Mouse (Mus musculus) regulatory T cell (primary cell): ENCODE measurements around the gene Prrc2c.
"Not testable (repeated sequence)": the region's sequence is repeated elsewhere in the genome, so short reads cannot be mapped to it uniquely, and the experiment has no call there.

Source experiments
- in situ Hi-C: fragments of 300-600 bp; cut with MboI, MseI; formaldehyde crosslinking; loops from one replicate; pipeline ENCODE4 v1.15.1; 2025; ENCODE audit warnings: high pct_unique_total_duplicates

Prrc2c gene

GRCm38 (mm10) chr1:162740401-162740835 lies at the start of gene Prrc2c:
Prrc2c (minus strand) TSS chr1:162740556.
- in situ Hi-C loops = loop anchor here (25.0 kb wide), 1 partner anchor 1197 kb away; the partner anchor contains the start of gene Scyl3

- in situ Hi-C loops = no loop called here
Observed at GRCm38 (mm10) chr1:162785222-162785621, 44.9 kb upstream of the Prrc2c start.

- in situ Hi-C loops = no loop called here
Observed at GRCm38 (mm10) chr1:162783669-162784248, 43.4 kb upstream of the Prrc2c start.

GRCm38 (mm10) chr1:162781035-162781434 lies 40.7 kb upstream of the Prrc2c start:
- in situ Hi-C loops = not testable (repeated sequence)

GRCm38 (mm10) chr1:162777943-162778538 lies 37.7 kb upstream of the Prrc2c start:
- in situ Hi-C loops = no loop called here

- in situ Hi-C loops = no loop called here
Observed at GRCm38 (mm10) chr1:162773661-162774060, 33.3 kb upstream of the Prrc2c start.

GRCm38 (mm10) chr1:162771617-162772360 lies 31.4 kb upstream of the Prrc2c start:
- in situ Hi-C loops = no loop called here

GRCm38 (mm10) chr1:162752009-162752408 lies 11.7 kb upstream of the Prrc2c start:
- in situ Hi-C loops = no loop called here

GRCm38 (mm10) chr1:162749607-162750006 lies 9.3 kb upstream of the Prrc2c start:
- in situ Hi-C loops = loop anchor here (25.0 kb wide), 1 partner anchor 1188 kb away; the partner anchor contains the start of gene Scyl3

GRCm38 (mm10) chr1:162748761-162749160 lies 8.4 kb upstream of the Prrc2c start:
- in situ Hi-C loops = loop anchor here (25.0 kb wide), 1 partner anchor 1189 kb away; the partner anchor contains the start of gene Scyl3

- in situ Hi-C loops = loop anchor here (25.0 kb wide), 1 partner anchor 1197 kb away; the partner anchor contains the start of gene Scyl3
Observed at GRCm38 (mm10) chr1:162739831-162740394, 443 bp downstream of the Prrc2c start.

GRCm38 (mm10) chr1:162739406-162739805 lies 950 bp downstream of the Prrc2c start:
- in situ Hi-C loops = loop anchor here (25.0 kb wide), 1 partner anchor 1198 kb away; the partner anchor contains the start of gene Scyl3

- in situ Hi-C loops = loop anchor here (25.0 kb wide), 1 partner anchor 1199 kb away; the partner anchor contains the start of gene Scyl3
Observed at GRCm38 (mm10) chr1:162738472-162738871, 1.9 kb downstream of the Prrc2c start.

- in situ Hi-C loops = loop anchor here (25.0 kb wide), 1 partner anchor 1202 kb away; the partner anchor contains the start of gene Scyl3
Observed at GRCm38 (mm10) chr1:162735084-162735483, 5.3 kb downstream of the Prrc2c start.

GRCm38 (mm10) chr1:162734283-162734682 lies 6.1 kb downstream of the Prrc2c start:
- in situ Hi-C loops = loop anchor here (25.0 kb wide), 1 partner anchor 1203 kb away; the partner anchor contains the start of gene Scyl3

- in situ Hi-C loops = loop anchor here (25.0 kb wide), 1 partner anchor 1205 kb away; the partner anchor contains the start of gene Scyl3
Observed at GRCm38 (mm10) chr1:162732041-162732440, 8.3 kb downstream of the Prrc2c start.

- in situ Hi-C loops = loop anchor here (25.0 kb wide), 1 partner anchor 1208 kb away; the partner anchor contains the start of gene Scyl3
Observed at GRCm38 (mm10) chr1:162729436-162729835, 10.9 kb downstream of the Prrc2c start.

- in situ Hi-C loops = loop anchor here (25.0 kb wide), 1 partner anchor 1209 kb away; the partner anchor contains the start of gene Scyl3
Observed at GRCm38 (mm10) chr1:162727981-162728380, 12.4 kb downstream of the Prrc2c start.

- in situ Hi-C loops = no loop called here
Observed at GRCm38 (mm10) chr1:162723610-162724009, 16.7 kb downstream of the Prrc2c start.

- in situ Hi-C loops = no loop called here
Observed at GRCm38 (mm10) chr1:162720645-162721044, 19.7 kb downstream of the Prrc2c start.

GRCm38 (mm10) chr1:162700389-162701066 lies 39.8 kb downstream of the Prrc2c start:
- in situ Hi-C loops = no loop called here
